Mouse (Mus musculus): Measurements from ENCODE around the gene Arl3. TPM values are rescaled to one million over a fixed set of nuclear protein-coding genes. Genes with fewer than 3 reads are reported as not detected.

The Arl3 gene
- polyA plus RNA-seq, 1 experiment from 2014 or later, result 152 TPM

- ATAC-seq (replicated peaks; ENCODE audit: low FRiP score) (no peak), DNase-seq (ENCODE audit: low spot score) (no peak)
- WGBS, result 91% methylated on average over 8 of the region's 8 CpGs
- H3K27ac ChIP-seq (ENCODE audit: low read depth, low read length), result no peak overlapping the region
- no peak overlapping the region for H3K4me3 ChIP-seq (ENCODE audit: low read depth, low read length)
- no peaks in the 10 kb centered on the region for H3K36me3 ChIP-seq (ENCODE audit: control insufficient read depth, insufficient read depth, low read length)
- no peak overlapping the region for H3K4me2 ChIP-seq (ENCODE audit: low read depth, low read length, severe bottlenecking)
- H3K27me3 ChIP-seq (ENCODE audit: control insufficient read depth, insufficient read depth, low read length), result no peaks in the 10 kb centered on the region
- peaks cover 8% of the 10 kb centered on the region; the same call in 1 of the 2 replicates for H3K4me1 ChIP-seq (replicated peaks; ENCODE audit: control insufficient read depth, insufficient read depth, low read length)
- H3K9me3 ChIP-seq (ENCODE audit: control insufficient read depth, low read length), result no peaks in the 10 kb centered on the region
- H3K9ac ChIP-seq (ENCODE audit: low read length), result no peak overlapping the region
These were observed 44.4 kb upstream of the Arl3 start for GRCm38 (mm10) chr19:46617361-46617760.

GRCm38 (mm10) chr19:46616378-46616777, 43.4 kb upstream of the Arl3 start:
- no peaks in the 10 kb centered on the region for H3K27me3 ChIP-seq (ENCODE audit: control insufficient read depth, insufficient read depth, low read length)
- no peaks in the 10 kb centered on the region for H3K36me3 ChIP-seq (ENCODE audit: control insufficient read depth, insufficient read depth, low read length)
- WGBS, result 95% methylated on average over 11 of the region's 11 CpGs
- H3K4me2 ChIP-seq (ENCODE audit: low read depth, low read length, severe bottlenecking), result no peak overlapping the region
- no peak overlapping the region for H3K27ac ChIP-seq (ENCODE audit: low read depth, low read length)
- no peak overlapping the region for H3K4me3 ChIP-seq (ENCODE audit: low read depth, low read length)
- H3K4me1 ChIP-seq (replicated peaks; ENCODE audit: control insufficient read depth, insufficient read depth, low read length), result peaks cover 4% of the 10 kb centered on the region; the same call in 1 of the 2 replicates
- H3K9ac ChIP-seq (ENCODE audit: low read length), result no peak overlapping the region
- no peak for ATAC-seq (replicated peaks; ENCODE audit: low FRiP score)
- no peaks in the 10 kb centered on the region for H3K9me3 ChIP-seq (ENCODE audit: control insufficient read depth, low read length)
- DNase-seq (ENCODE audit: low spot score), result no peak

- ATAC-seq (replicated peaks; ENCODE audit: low FRiP score) (no peak), DNase-seq (ENCODE audit: low spot score) (no peak)
- H3K27ac ChIP-seq (ENCODE audit: low read depth, low read length), result no peak overlapping the region
- H3K9me3 ChIP-seq (ENCODE audit: control insufficient read depth, low read length), result no peaks in the 10 kb centered on the region
- H3K27me3 ChIP-seq (ENCODE audit: control insufficient read depth, insufficient read depth, low read length), result no peaks in the 10 kb centered on the region
- no peak overlapping the region for H3K9ac ChIP-seq (ENCODE audit: low read length)
- H3K4me3 ChIP-seq (ENCODE audit: low read depth, low read length), result no peak overlapping the region
- H3K4me1 ChIP-seq (replicated peaks; ENCODE audit: control insufficient read depth, insufficient read depth, low read length), result no peaks in the 10 kb centered on the region
- no peaks in the 10 kb centered on the region for H3K36me3 ChIP-seq (ENCODE audit: control insufficient read depth, insufficient read depth, low read length)
- 99% methylated on average over 7 of the region's 7 CpGs for WGBS
- H3K4me2 ChIP-seq (ENCODE audit: low read depth, low read length, severe bottlenecking), result no peak overlapping the region
These were observed 35.2 kb upstream of the Arl3 start for GRCm38 (mm10) chr19:46608158-46608557.

GRCm38 (mm10) chr19:46607424-46607823, 34.4 kb upstream of the Arl3 start:
- H3K4me2 ChIP-seq (ENCODE audit: low read depth, low read length, severe bottlenecking), result no peak overlapping the region
- no peak overlapping the region for H3K4me3 ChIP-seq (ENCODE audit: low read depth, low read length)
- H3K27ac ChIP-seq (ENCODE audit: low read depth, low read length), result no peak overlapping the region
- H3K4me1 ChIP-seq (replicated peaks; ENCODE audit: control insufficient read depth, insufficient read depth, low read length), result no peaks in the 10 kb centered on the region
- WGBS, result 74% methylated on average over 7 of the region's 7 CpGs
- no peaks in the 10 kb centered on the region for H3K9me3 ChIP-seq (ENCODE audit: control insufficient read depth, low read length)
- DNase-seq (ENCODE audit: low spot score) (no peak), ATAC-seq (replicated peaks; ENCODE audit: low FRiP score) (no peak)
- no peaks in the 10 kb centered on the region for H3K36me3 ChIP-seq (ENCODE audit: control insufficient read depth, insufficient read depth, low read length)
- H3K27me3 ChIP-seq (ENCODE audit: control insufficient read depth, insufficient read depth, low read length), result no peaks in the 10 kb centered on the region
- no peak overlapping the region for H3K9ac ChIP-seq (ENCODE audit: low read length)

GRCm38 (mm10) chr19:46606718-46607117, 33.7 kb upstream of the Arl3 start:
- Histone ChIP-seq H3K36me3 (ENCODE audit: control insufficient read depth, insufficient read depth, low read length) (no peaks in the 10 kb centered on the region), H3K27ac (ENCODE audit: low read depth, low read length) (no peak overlapping the region), H3K4me1 (replicated peaks; ENCODE audit: control insufficient read depth, insufficient read depth, low read length) (no peaks in the 10 kb centered on the region), H3K4me2 (ENCODE audit: low read depth, low read length, severe bottlenecking) (no peak overlapping the region), H3K27me3 (ENCODE audit: control insufficient read depth, insufficient read depth, low read length) (no peaks in the 10 kb centered on the region), H3K4me3 (ENCODE audit: low read depth, low read length) (no peak overlapping the region), H3K9me3 (ENCODE audit: control insufficient read depth, low read length) (no peaks in the 10 kb centered on the region), H3K9ac (ENCODE audit: low read length) (no peak overlapping the region)
- DNase-seq (ENCODE audit: low spot score) (no peak), ATAC-seq (replicated peaks; ENCODE audit: low FRiP score) (no peak)
- 96% methylated on average over 13 of the region's 13 CpGs for WGBS

GRCm38 (mm10) chr19:46602406-46602805, 29.4 kb upstream of the Arl3 start:
- ATAC-seq (replicated peaks; ENCODE audit: low FRiP score), result no peak

GRCm38 (mm10) chr19:46601491-46601890, 28.5 kb upstream of the Arl3 start:
- Histone ChIP-seq H3K9me3 (ENCODE audit: control insufficient read depth, low read length) (no peaks in the 10 kb centered on the region), H3K4me3 (ENCODE audit: low read depth, low read length) (no peak overlapping the region), H3K27ac (ENCODE audit: low read depth, low read length) (no peak overlapping the region), H3K36me3 (ENCODE audit: control insufficient read depth, insufficient read depth, low read length) (no peaks in the 10 kb centered on the region), H3K4me2 (ENCODE audit: low read depth, low read length, severe bottlenecking) (no peak overlapping the region), H3K9ac (ENCODE audit: low read length) (no peak overlapping the region), H3K4me1 (replicated peaks; ENCODE audit: control insufficient read depth, insufficient read depth, low read length) (peaks cover 6% of the 10 kb centered on the region; the same call in 1 of the 2 replicates), H3K27me3 (ENCODE audit: control insufficient read depth, insufficient read depth, low read length) (no peaks in the 10 kb centered on the region)
- ATAC-seq (replicated peaks; ENCODE audit: low FRiP score) (no peak), DNase-seq (ENCODE audit: low spot score) (no peak)
- WGBS, result 90% methylated on average over 14 of the region's 14 CpGs

More at GRCm38 (mm10) chr19:46602406-46602805, 29.4 kb upstream of the Arl3 start:
- no peak overlapping the region for H3K27ac ChIP-seq (ENCODE audit: low read depth, low read length)
- 93% methylated on average over 4 of the region's 4 CpGs for WGBS
- no peak overlapping the region for H3K4me3 ChIP-seq (ENCODE audit: low read depth, low read length)
- no peak for DNase-seq (ENCODE audit: low spot score)
- H3K4me2 ChIP-seq (ENCODE audit: low read depth, low read length, severe bottlenecking), result no peak overlapping the region
- no peaks in the 10 kb centered on the region for H3K27me3 ChIP-seq (ENCODE audit: control insufficient read depth, insufficient read depth, low read length)
- H3K9ac ChIP-seq (ENCODE audit: low read length), result no peak overlapping the region
- H3K4me1 ChIP-seq (replicated peaks; ENCODE audit: control insufficient read depth, insufficient read depth, low read length), result peaks cover 6% of the 10 kb centered on the region; the same call in 1 of the 2 replicates
- no peaks in the 10 kb centered on the region for H3K36me3 ChIP-seq (ENCODE audit: control insufficient read depth, insufficient read depth, low read length)
- H3K9me3 ChIP-seq (ENCODE audit: control insufficient read depth, low read length), result no peaks in the 10 kb centered on the region

GRCm38 (mm10) chr19:46600371-46600770, 27.4 kb upstream of the Arl3 start:
- ATAC-seq (replicated peaks; ENCODE audit: low FRiP score), result no peak
- DNase-seq (ENCODE audit: low spot score), result no peak
- no peak overlapping the region for H3K4me3 ChIP-seq (ENCODE audit: low read depth, low read length)
- H3K36me3 ChIP-seq (ENCODE audit: control insufficient read depth, insufficient read depth, low read length), result no peaks in the 10 kb centered on the region
- 89% methylated on average over 4 of the region's 4 CpGs for WGBS
- H3K9me3 ChIP-seq (ENCODE audit: control insufficient read depth, low read length), result no peaks in the 10 kb centered on the region
- H3K4me2 ChIP-seq (ENCODE audit: low read depth, low read length, severe bottlenecking), result 0 out of 2 replicates have a peak overlapping the region, but pooled peaks have one; percentile 93
- H3K27ac ChIP-seq (ENCODE audit: low read depth, low read length), result no peak overlapping the region
- H3K27me3 ChIP-seq (ENCODE audit: control insufficient read depth, insufficient read depth, low read length), result no peaks in the 10 kb centered on the region
- no peak overlapping the region for H3K9ac ChIP-seq (ENCODE audit: low read length)
- peaks cover 6% of the 10 kb centered on the region; the same call in 1 of the 2 replicates for H3K4me1 ChIP-seq (replicated peaks; ENCODE audit: control insufficient read depth, insufficient read depth, low read length)

All from forebrain, embryonic 11.5 days (tissue).